Mouse (Mus musculus): ENCODE data around the gene Gm42517. TPM values are rescaled to one million over a fixed set of nuclear protein-coding genes. Genes with fewer than 3 reads are reported as not detected.

The Gm42517 gene
- polyA plus RNA-seq, 1 experiment from 2014 or later: 0.23 TPM

GRCm38 (mm10) chr5:108343680-108344170 lies 24.0 kb downstream of the Gm42517 start:
- ATAC-seq (replicated peaks; ENCODE audit: low FRiP score): no peak
- no peak for DNase-seq (ENCODE audit: low spot score)
- no peak overlapping the region for H3K4me3 ChIP-seq (ENCODE audit: low read depth, low read length)
- H3K27ac ChIP-seq (ENCODE audit: low read depth, low read length): no peak overlapping the region
- peaks cover 2% of the 10 kb centered on the region; the same call in 1 of the 2 replicates for H3K36me3 ChIP-seq (ENCODE audit: control insufficient read depth, insufficient read depth, low read length)
- no peak overlapping the region for H3K4me2 ChIP-seq
- no peaks in the 10 kb centered on the region for H3K4me1 ChIP-seq (replicated peaks; ENCODE audit: control insufficient read depth, insufficient read depth, low read length)
- H3K9ac ChIP-seq (ENCODE audit: low read depth, low read length): no peak overlapping the region
- H3K27me3 ChIP-seq (replicated peaks; ENCODE audit: control insufficient read depth, insufficient read depth, low read length): no peaks in the 10 kb centered on the region
- H3K9me3 ChIP-seq (ENCODE audit: control insufficient read depth, low read length): no peaks in the 10 kb centered on the region
- 87% methylated on average over 4 of the region's 4 CpGs for WGBS

GRCm38 (mm10) chr5:108338049-108338448 lies 29.7 kb downstream of the Gm42517 start:
- Histone ChIP-seq H3K4me3 (ENCODE audit: low read depth, low read length) (no peak overlapping the region), H3K9me3 (ENCODE audit: control insufficient read depth, low read length) (no peaks in the 10 kb centered on the region), H3K27me3 (replicated peaks; ENCODE audit: control insufficient read depth, insufficient read depth, low read length) (no peaks in the 10 kb centered on the region), H3K9ac (ENCODE audit: low read depth, low read length) (no peak overlapping the region), H3K4me2 (no peak overlapping the region), H3K4me1 (replicated peaks; ENCODE audit: control insufficient read depth, insufficient read depth, low read length) (peaks cover 11% of the 10 kb centered on the region), H3K36me3 (ENCODE audit: control insufficient read depth, insufficient read depth, low read length) (peaks cover 2% of the 10 kb centered on the region; the same call in 1 of the 2 replicates), H3K27ac (ENCODE audit: low read depth, low read length) (no peak overlapping the region)
- DNase-seq (ENCODE audit: low spot score) (no peak), ATAC-seq (replicated peaks; ENCODE audit: low FRiP score) (no peak)
- WGBS: 67% methylated on average over 3 of the region's 3 CpGs

DNA sequence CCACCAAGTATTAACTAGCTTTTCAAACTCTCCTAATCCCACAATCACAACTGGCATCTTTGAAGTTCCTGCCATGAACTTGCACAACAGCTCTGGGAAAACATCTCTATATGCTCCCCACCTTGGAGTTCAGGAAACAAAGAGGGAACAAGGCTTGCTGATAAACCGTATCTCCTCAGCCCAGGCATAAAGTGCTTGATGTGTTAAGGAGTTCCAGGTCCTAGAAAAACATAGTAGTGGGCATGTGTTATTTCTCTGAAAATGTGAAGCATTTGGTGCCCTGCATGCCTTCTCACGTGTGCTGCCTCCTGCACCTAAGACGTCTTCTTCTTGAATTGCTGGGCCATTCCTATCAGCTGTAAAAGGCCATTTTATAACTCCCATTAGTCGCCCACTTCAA lies 30.3 kb downstream of the Gm42517 start:
- 54% methylated on average over 4 of the region's 4 CpGs for WGBS
- DNase-seq (ENCODE audit: low spot score): no peak
- peak; percentile 79 for ATAC-seq (replicated peaks; ENCODE audit: low FRiP score)
- no peaks in the 10 kb centered on the region for H3K27me3 ChIP-seq (replicated peaks; ENCODE audit: control insufficient read depth, insufficient read depth, low read length)
- H3K27ac ChIP-seq (ENCODE audit: low read depth, low read length): no peak overlapping the region
- H3K36me3 ChIP-seq (ENCODE audit: control insufficient read depth, insufficient read depth, low read length): peaks cover 5% of the 10 kb centered on the region; the same call in 1 of the 2 replicates
- H3K4me1 ChIP-seq (replicated peaks; ENCODE audit: control insufficient read depth, insufficient read depth, low read length): peaks cover 11% of the 10 kb centered on the region
- H3K9me3 ChIP-seq (ENCODE audit: control insufficient read depth, low read length): no peaks in the 10 kb centered on the region
- H3K4me3 ChIP-seq (ENCODE audit: low read depth, low read length): no peak overlapping the region
- H3K4me2 ChIP-seq: peak overlapping the region; percentile 13; the same call in 1 of the 2 replicates
- no peak overlapping the region for H3K9ac ChIP-seq (ENCODE audit: low read depth, low read length)

- no peak overlapping the region for H3K9ac ChIP-seq (ENCODE audit: low read depth, low read length)
- no peak for DNase-seq (ENCODE audit: low spot score)
- H3K27me3 ChIP-seq (replicated peaks; ENCODE audit: control insufficient read depth, insufficient read depth, low read length): no peaks in the 10 kb centered on the region
- no peaks in the 10 kb centered on the region for H3K4me1 ChIP-seq (replicated peaks; ENCODE audit: control insufficient read depth, insufficient read depth, low read length)
- no peaks in the 10 kb centered on the region for H3K9me3 ChIP-seq (ENCODE audit: control insufficient read depth, low read length)
- H3K36me3 ChIP-seq (ENCODE audit: control insufficient read depth, insufficient read depth, low read length): peaks cover 5% of the 10 kb centered on the region; the same call in 1 of the 2 replicates
- WGBS: 84% methylated on average over 1 of the region's 1 CpGs
- no peak overlapping the region for H3K27ac ChIP-seq (ENCODE audit: low read depth, low read length)
- H3K4me3 ChIP-seq (ENCODE audit: low read depth, low read length): no peak overlapping the region
- H3K4me2 ChIP-seq: no peak overlapping the region
- no peak for ATAC-seq (replicated peaks; ENCODE audit: low FRiP score)
These were observed 36.7 kb downstream of the Gm42517 start for GRCm38 (mm10) chr5:108331051-108331450.

Other genes starting within 250 kb of the Gm42517 start
- 45.3 and 46.8 TPM in 2 replicates for gene Tmed5, start 235.3 kb downstream of the Gm42517 start, polyA plus RNA-seq (2014; fragmentation: Nextera tagmentation; extraction: Ambion mirVana)
- gene Ccdc18, start 235.0 kb downstream of the Gm42517 start, polyA plus RNA-seq (2014; fragmentation: Nextera tagmentation; extraction: Ambion mirVana): 11.0 and 14.2 TPM in 2 replicates
- 57.0 and 60.2 TPM in 2 replicates for gene Dr1, start 99.0 kb downstream of the Gm42517 start, polyA plus RNA-seq (2014; fragmentation: Nextera tagmentation; extraction: Ambion mirVana)
- gene Pigg, start 55.3 kb downstream of the Gm42517 start, polyA plus RNA-seq (2014; fragmentation: Nextera tagmentation; extraction: Ambion mirVana): 3.9 and 4.6 TPM in 2 replicates
- gene Pde6b, start 20.5 kb upstream of the Gm42517 start, polyA plus RNA-seq (2014; fragmentation: Nextera tagmentation; extraction: Ambion mirVana): 0.22 and 0.48 TPM in 2 replicates
- gene Atp5k, start 66.5 kb upstream of the Gm42517 start, polyA plus RNA-seq (2014; fragmentation: Nextera tagmentation; extraction: Ambion mirVana): 419 and 473 TPM in 2 replicates
- 0.12 TPM in 1 of 2 replicates, not detected in the other for gene Mfsd7a, start 81.0 kb upstream of the Gm42517 start, polyA plus RNA-seq (2014; fragmentation: Nextera tagmentation; extraction: Ambion mirVana)
- gene Pcgf3, start 93.3 kb upstream of the Gm42517 start, polyA plus RNA-seq (2014; fragmentation: Nextera tagmentation; extraction: Ambion mirVana): 17.6 and 19.6 TPM in 2 replicates
- not detected in 2 replicates for gene Cplx1, start 182.1 kb upstream of the Gm42517 start, polyA plus RNA-seq (2014; fragmentation: Nextera tagmentation; extraction: Ambion mirVana)